Mouse (Mus musculus) frontal cortex, adult (tissue): ENCODE measurements at regions not wholly inside any gene's neighbourhood (a gene's known extent, or its start where the extent isn't known, plus 50 kb on each side); places are given as distances from the start of the nearest gene placed in this dataset.
A peak's percentile ranks its signal among the peaks of the same experiment; 100 is the strongest.

Experiments
- ATAC-seq: cut with Nextera tagmentation; 2 replicates; pipeline ENCODE4 v1.9.2; 2017; ENCODE audit warnings: mild to moderate bottlenecking, moderate library complexity, mixed read lengths; ENCODE audit not compliant: low TSS enrichment

GRCm38 (mm10) chr17:51528161-51528560, 304.9 kb downstream of the Satb1 start:
- no peak for ATAC-seq

GRCm38 (mm10) chr17:51526881-51527280, 306.2 kb downstream of the Satb1 start:
- no peak for ATAC-seq

- no peak for ATAC-seq
Observed at GRCm38 (mm10) chr17:51526464-51526863, 306.6 kb downstream of the Satb1 start.

- ATAC-seq, result no peak
Observed at GRCm38 (mm10) chr17:51526021-51526420, 307.1 kb downstream of the Satb1 start.

- ATAC-seq, result no peak
Observed at GRCm38 (mm10) chr17:51525219-51525618, 307.9 kb downstream of the Satb1 start.

GRCm38 (mm10) chr17:51511917-51512316, 321.2 kb downstream of the Satb1 start:
- ATAC-seq, result no peak

GRCm38 (mm10) chr17:51500751-51501150, 321.6 kb upstream of the Tbc1d5 start:
- ATAC-seq, result peak; percentile 38; the same call in 1 of the 2 replicates

GRCm38 (mm10) chr17:51499541-51499940, 320.4 kb upstream of the Tbc1d5 start:
- no peak for ATAC-seq

- no peak for ATAC-seq
Observed at GRCm38 (mm10) chr17:51495038-51495437, 315.9 kb upstream of the Tbc1d5 start.

- ATAC-seq, result no peak
Observed at GRCm38 (mm10) chr17:51489386-51489785, 310.2 kb upstream of the Tbc1d5 start.

GRCm38 (mm10) chr17:51487918-51488445, 308.8 kb upstream of the Tbc1d5 start:
- ATAC-seq, result no peak

GRCm38 (mm10) chr17:51477810-51478209, 298.7 kb upstream of the Tbc1d5 start:
- peak; percentile 80 for ATAC-seq

- peak; percentile 79 for ATAC-seq
Observed at GRCm38 (mm10) chr17:51477404-51477803, 298.3 kb upstream of the Tbc1d5 start.

GRCm38 (mm10) chr17:51462137-51462880, 283.2 kb upstream of the Tbc1d5 start:
- ATAC-seq, result no peak

- ATAC-seq, result no peak
Observed at GRCm38 (mm10) chr17:51461248-51461647, 282.1 kb upstream of the Tbc1d5 start.

GRCm38 (mm10) chr17:51459119-51459518, 280.0 kb upstream of the Tbc1d5 start:
- ATAC-seq, result peak; percentile 78

- no peak for ATAC-seq
Observed at GRCm38 (mm10) chr17:51415746-51416145, 236.6 kb upstream of the Tbc1d5 start.

GRCm38 (mm10) chr17:51414304-51414703, 235.2 kb upstream of the Tbc1d5 start:
- ATAC-seq, result no peak

GRCm38 (mm10) chr17:51413741-51414140, 234.6 kb upstream of the Tbc1d5 start:
- ATAC-seq, result no peak

GRCm38 (mm10) chr17:51411545-51412094, 232.5 kb upstream of the Tbc1d5 start:
- peak; percentile 78 for ATAC-seq

- ATAC-seq, result no peak
Observed at GRCm38 (mm10) chr17:51408894-51409293, 229.7 kb upstream of the Tbc1d5 start.

- ATAC-seq, result no peak
Observed at GRCm38 (mm10) chr17:51408367-51408766, 229.2 kb upstream of the Tbc1d5 start.

- ATAC-seq, result peak; percentile 61; the same call in 1 of the 2 replicates
Observed at GRCm38 (mm10) chr17:51407046-51407445, 227.9 kb upstream of the Tbc1d5 start.
